Mouse (Mus musculus): ENCODE measurements around the gene Zfp553. TPM values are rescaled to one million over a fixed set of nuclear protein-coding genes. Genes with fewer than 3 reads are reported as not detected.

Zfp553 gene
- total RNA-seq, 2 experiments from 2014 or later: 17.8 to 18.1 TPM

DNA sequence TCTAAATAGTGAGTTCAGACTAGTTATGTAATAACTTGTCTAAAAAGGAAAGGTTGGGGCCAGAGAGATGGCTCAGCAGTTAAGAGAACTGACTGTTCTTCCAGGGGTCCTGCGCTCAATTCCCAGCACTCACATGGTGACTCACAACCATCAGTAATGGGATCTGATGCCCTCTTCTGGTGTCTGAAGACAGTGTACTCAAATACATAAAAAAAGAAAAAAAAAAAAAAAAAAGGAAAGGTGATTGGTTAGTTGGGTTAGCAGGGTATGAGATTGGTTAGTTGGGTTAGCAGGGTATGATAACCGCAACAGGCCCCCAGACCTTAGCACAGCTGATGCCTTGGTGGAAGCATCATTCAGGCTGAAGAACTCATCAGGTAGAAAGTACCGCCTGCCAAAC is 30.7 kb downstream of the Zfp553 start:
- no peak for DNase-seq (ENCODE audit: low spot score in 2 of 2)

DNA sequence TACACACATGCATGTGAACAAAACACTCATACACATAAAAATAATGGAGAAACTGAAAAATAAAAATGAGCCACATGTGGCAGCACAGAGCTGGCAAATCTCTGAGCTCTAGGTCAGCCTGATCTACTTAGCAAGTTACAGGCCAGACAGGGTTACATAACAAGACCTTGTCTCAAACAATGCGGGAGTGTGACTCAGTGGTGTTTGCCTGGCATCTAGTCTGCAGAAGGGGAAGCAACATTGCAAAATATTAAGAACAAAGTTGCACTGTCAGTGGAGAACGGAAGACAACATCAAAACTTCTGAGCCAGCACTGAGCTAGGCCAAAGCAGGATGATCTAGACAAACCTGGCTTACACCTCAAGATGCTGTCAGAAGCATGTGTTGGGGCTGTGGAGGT is 37.4 kb downstream of the Zfp553 start:
- DNase-seq (ENCODE audit: low spot score in 2 of 2): no peak

DNA sequence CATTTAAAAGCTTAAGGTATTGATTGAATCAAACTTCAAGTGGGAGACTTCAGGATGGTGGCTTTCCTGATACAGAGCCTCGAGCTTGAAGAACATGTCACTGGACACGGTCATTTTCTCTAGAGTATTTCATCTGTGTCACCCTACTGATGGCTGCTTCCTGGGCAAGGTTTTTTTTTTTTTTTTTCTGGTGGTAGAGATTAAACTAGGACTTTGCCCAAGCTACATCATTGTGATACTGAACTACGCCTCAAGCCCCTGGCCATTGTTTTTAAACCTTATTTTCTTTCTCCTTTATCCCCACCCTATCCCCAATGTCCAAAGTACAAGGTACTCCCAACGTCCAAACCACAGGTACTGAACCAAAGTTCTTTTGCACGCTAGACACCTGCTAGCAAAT is 37.8 kb downstream of the Zfp553 start:
- no peak for DNase-seq (ENCODE audit: low spot score in 2 of 2)

DNA sequence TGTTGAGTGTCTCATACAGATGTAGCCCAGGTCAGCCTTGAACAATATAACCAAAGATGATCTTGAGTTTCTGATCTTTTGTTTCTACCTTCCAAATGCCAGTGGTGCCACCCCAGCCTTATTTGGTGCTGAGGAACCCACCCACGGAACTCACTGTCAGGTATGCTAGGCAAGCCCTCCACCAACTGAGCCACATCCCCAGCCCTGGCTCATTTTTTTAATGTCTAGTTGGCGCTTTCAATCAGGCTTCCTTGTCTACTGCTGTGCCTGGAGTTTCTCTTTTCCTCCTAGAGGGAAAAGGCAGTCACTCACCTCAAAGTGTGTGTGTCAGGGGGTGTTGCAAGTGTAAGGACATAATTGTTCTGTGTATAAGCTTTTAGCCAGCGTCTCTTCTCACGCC is 38.2 kb downstream of the Zfp553 start:
- no peak for DNase-seq (ENCODE audit: low spot score in 2 of 2)

DNA sequence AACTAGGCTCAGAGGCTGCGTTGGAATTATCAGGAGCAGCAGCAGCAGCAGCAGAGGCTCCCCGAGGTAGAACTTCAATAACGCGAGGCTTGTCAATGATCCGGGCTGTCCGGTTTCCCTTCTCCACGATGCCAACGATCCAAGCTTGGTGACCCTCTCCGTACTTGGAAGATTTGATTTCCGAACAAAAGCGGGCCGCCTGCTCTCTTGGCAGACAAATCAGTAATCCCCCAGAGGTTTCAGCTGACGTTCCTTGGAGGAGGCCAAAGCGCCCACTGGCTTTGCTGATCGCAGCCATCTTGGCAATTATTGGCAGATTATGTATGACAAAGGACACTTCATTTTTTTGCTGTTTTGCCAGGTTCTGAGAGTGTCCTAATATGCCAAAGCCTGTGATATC is 39.7 kb downstream of the Zfp553 start:
- DNase-seq (ENCODE audit: low spot score in 2 of 2): no peak

DNA sequence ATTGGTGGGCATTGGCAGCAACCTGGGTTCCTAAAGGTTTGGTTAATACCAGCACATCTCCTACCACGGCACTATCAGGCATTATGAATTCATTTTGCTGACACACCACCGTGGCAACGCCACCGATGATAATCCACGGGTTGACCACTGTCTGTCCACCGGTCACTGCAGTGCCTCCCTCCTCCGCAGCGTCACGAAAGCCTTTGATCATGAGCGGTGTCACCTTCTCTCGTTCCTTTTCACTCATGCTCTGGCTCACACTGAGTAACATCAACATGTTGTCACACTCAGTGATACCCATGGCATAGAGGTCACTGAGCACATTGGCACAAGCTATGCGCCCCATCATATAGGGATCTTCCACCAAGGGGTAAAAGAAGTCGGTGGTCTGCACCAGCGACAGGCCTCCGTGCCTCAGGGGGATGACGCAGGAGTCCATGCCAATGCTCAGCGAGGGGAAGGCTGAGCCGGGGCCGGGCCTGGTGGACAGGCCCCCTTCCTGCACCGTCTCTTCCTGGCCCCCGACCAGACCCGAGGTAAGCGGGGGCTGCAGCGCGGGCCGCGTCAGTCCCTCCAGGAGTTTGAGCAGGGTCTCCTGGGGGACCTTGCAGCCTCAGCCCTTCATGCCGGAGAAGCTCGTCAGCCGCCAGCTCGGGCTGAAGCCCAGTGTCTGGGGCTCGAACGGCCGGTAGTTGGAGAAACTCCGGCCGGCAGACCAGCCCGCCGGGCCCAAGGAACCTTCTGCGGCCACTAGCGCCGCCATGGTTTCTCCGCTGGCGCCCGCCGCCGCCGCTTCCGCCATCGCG is 40.5 kb downstream of the Zfp553 start:
- DNase-seq (ENCODE audit: low spot score in 2 of 2): peak in 1 of 2 experiments; percentile 21

DNA sequence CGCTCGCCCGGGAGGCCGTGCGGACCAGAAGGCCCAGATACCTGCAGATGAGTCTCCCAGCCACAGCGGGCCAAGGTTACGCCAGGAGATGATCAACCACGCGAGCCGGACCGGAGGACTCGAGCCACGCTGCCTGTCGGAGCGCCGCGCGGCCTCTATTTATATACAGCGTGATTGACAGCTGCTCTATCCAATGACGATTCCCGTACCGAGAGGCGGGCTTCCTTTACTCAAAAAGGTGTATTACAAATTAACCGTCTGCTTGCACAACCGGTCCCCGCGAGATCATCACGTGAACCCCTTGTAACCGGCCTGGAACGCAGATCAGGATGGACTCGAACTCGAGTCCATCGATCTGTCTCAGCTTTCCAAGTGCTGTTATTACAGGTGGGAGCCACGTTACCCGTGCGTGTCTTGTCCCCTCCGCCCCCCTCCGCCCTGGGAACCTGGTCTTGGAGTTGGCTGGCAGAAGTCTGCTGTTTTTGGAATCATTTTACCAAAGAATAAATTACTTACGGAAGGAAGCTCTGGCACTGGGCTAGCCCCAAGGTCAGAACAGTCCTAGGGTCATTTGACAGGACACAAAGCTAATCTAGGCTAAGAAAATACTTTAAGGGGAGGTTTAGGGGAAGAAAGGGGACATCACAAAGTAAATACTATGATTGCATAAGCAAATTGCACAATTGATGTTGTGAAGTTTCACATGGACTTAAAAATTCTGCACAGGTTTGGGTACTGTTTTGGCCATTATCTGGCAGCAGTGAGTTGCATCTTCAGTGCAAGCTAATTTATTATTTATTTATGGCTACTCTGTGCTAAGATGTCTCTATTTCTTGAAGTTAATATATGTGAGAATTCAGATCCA is 41.3 kb downstream of the Zfp553 start, which contains the start of gene Sephs2:
Gene Sephs2, minus strand, starts transcription at position 131 of the 865 bp plus-strand sequence.
- peak; percentile 96 for DNase-seq (ENCODE audit: low spot score in 2 of 2)

DNA sequence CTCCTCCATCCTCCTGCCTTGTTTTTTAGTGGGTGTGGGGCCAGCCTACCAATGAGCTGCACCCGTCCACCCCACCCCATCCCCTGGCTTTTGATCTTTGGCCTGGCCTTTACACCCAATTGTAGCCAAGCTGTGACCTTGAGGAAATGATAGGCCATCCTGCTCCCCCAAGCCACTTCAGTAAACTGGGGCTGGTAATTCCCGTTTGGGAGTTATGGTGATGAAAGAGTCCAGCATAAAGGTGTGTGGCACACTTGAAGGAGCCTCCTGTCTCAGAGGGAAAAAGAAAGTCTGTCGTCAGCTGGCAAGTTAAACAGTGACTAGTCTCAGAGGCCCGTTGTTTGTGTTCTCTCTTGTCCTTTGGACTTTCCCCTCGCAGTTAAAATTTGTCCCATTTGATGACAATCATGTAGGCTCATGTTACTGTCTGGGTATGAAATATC is 43.7 kb downstream of the Zfp553 start:
- no peak for DNase-seq (ENCODE audit: low spot score in 2 of 2)

DNA sequence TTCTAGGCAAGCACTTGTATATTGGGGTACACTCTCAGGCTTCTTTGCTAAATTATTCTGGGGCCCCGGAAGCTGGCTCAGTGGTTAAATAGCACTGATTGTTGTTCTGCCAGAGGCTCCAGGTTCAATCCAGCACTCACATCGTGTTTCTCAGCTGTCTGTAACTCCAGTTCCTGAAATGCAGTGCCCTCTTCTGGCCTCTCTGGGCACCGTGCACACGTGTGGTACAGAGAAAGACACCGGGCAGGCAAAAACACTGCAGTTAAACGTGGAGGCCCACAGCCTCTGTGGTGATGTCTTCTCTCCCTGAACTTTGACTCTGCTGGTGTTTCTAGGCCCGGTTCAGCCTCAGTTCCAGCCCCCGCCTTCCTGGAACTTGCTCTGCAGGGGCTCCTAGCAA is 45.5 kb downstream of the Zfp553 start:
- no peak for DNase-seq (ENCODE audit: low spot score in 2 of 2)

DNA sequence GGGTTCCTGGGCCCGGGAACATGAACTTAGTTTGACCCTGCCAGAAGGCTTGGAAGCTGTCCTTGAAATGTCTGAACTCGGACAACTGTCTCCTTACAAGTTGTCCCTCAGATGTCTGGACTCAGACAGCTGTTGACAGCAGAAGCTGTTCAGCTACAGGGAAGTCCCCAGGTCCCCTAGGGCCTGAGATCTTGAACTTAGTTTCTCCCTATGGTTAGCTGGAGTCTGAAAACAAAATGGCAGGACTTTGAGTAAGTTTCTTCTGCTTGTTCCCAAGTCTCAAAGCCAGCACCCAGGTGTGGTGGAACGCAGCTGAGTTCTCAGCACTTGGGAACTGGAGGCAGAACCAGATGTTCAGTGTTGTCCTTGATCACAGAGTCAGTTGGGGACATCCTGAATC is 47.2 kb downstream of the Zfp553 start:
- no peak for DNase-seq (ENCODE audit: low spot score in 2 of 2)

DNA sequence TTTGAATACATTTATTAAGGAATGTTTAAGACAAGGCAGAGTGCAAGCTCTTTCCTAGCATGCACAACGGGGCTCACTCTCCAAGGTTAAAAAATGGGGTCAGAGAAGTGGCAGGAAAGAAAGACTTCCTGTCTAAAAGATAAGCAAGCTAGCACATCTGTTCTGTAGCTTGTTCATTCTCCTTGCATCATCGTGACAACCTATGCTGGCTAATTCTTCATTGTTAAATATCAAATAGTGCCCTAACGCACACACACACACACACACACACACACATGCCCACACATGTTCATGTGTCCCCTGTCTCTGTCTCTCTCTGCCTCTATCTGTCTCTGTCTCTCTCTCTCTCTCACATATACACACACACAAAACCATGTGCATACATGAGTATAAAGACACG is 48.3 kb downstream of the Zfp553 start:
- no peak for DNase-seq (ENCODE audit: low spot score in 2 of 2)

DNA sequence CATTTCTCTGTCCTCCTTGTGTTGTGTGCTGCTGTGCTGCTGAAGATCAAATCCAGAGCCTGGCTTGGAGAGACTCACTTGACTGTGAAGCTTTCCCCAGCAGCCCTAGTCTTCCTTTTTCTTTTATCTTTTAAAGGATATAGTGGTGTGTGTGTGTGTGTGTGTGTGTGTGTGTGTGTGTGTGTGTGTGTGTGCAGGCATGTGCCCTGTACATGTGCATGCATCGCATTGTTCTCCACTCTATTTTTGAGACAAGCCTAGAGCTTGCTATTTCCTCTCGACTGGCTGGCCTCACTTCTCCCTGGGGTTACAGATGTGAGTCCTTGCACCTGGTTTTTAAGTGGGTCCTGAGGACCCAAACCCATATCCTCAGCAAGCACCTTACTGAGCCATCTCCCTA is 49.3 kb downstream of the Zfp553 start:
- no peak for DNase-seq (ENCODE audit: low spot score in 2 of 2)

DNA sequence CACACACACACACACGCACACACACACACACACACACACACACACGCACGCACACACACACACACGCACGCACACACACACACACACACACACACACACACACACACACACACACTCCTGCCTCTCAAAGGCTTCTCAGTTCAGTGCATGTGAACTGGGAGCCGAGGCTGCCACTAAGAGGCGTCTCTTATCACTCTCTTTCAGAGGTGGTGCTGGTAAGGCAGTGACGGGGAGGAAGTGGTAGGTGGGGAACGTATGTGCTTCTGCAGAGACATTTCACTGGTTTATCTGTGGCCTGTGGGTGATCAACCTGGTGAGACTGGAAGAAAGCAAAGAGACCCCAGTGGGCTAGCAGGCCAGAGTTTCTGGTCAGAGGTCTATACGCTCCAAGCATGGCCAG is 52.3 kb downstream of the Zfp553 start:
- DNase-seq (ENCODE audit: low spot score in 2 of 2): no peak

Other genes starting within 250 kb of the Zfp553 start
- gene Mvp, start 218.4 kb upstream of the Zfp553 start, total RNA-seq (2021): 1 to 10 TPM; 5.8 to 6.3 TPM
- 1 to 10 TPM in 1 of 2 experiments, not detected in 1; 2.0 TPM for gene Pagr1b, start 216.6 kb upstream of the Zfp553 start, total RNA-seq (2021)
- 10 to 100 TPM; 21.2 to 27.3 TPM for gene Pagr1a, start 215.7 kb upstream of the Zfp553 start, total RNA-seq (2021)
- 10 to 100 TPM; 34.0 to 35.5 TPM for gene Gm42742, start 212.0 kb upstream of the Zfp553 start, total RNA-seq (2021)
- 100 to 1,000 TPM; 184 to 201 TPM for gene Prrt2, start 211.8 kb upstream of the Zfp553 start, total RNA-seq (2021)
- 100 to 1,000 TPM; 270 to 285 TPM for gene Maz, start 206.0 kb upstream of the Zfp553 start, total RNA-seq (2021)
- gene Kif22, start 190.6 kb upstream of the Zfp553 start, total RNA-seq (2021): 10 to 100 TPM; 11.1 to 15.3 TPM
- not detected for gene Zg16, start 145.7 kb upstream of the Zfp553 start, total RNA-seq (2021)
- 1 to 10 TPM; 1.1 to 2.7 TPM for gene AI467606, start 141.7 kb upstream of the Zfp553 start, total RNA-seq (2021)
- under 1 TPM; 0.19 to 0.76 TPM for gene Qprt, start 110.8 kb upstream of the Zfp553 start, total RNA-seq (2021)
- under 1 TPM; 0.65 to 0.95 TPM for gene Spn, start 95.2 kb upstream of the Zfp553 start, total RNA-seq (2021)
- gene Cd2bp2, start 37.0 kb upstream of the Zfp553 start, total RNA-seq (2021): 10 to 100 TPM; 75.1 to 77.0 TPM
- gene Tbc1d10b, start 24.6 kb upstream of the Zfp553 start, total RNA-seq (2021): 10 to 100 TPM; 93.6 to 97.3 TPM
- 1 to 10 TPM; 1.0 to 1.5 TPM for gene Mylpf, start 24.2 kb upstream of the Zfp553 start, total RNA-seq (2021)
- gene Sept1, start 69 bp downstream of the Zfp553 start, total RNA-seq (2021): 1 to 10 TPM; 6.9 to 8.6 TPM
- 10 to 100 TPM; 55.5 to 57.2 TPM for gene Zfp771, start 11.2 kb downstream of the Zfp553 start, total RNA-seq (2021)
- 10 to 100 TPM; 27.9 to 31.1 TPM for gene Dctpp1, start 27.6 kb downstream of the Zfp553 start, total RNA-seq (2021)
- 10 to 100 TPM; 47.4 to 50.6 TPM for gene Sephs2, start 41.0 kb downstream of the Zfp553 start, total RNA-seq (2021)
- gene Itgal, start 63.2 kb downstream of the Zfp553 start, total RNA-seq (2021): under 1 TPM; 0.32 to 0.57 TPM
- 10 to 100 TPM; 12.4 to 12.8 TPM for gene Zfp768, start 112.5 kb downstream of the Zfp553 start, total RNA-seq (2021)
- gene Zfp747, start 143.0 kb downstream of the Zfp553 start, total RNA-seq (2021): 1 to 10 TPM; 5.3 to 6.0 TPM
- gene 9130019O22Rik, start 154.1 kb downstream of the Zfp553 start, total RNA-seq (2021): 1 to 10 TPM; 2.7 to 3.2 TPM
- gene E430018J23Rik, start 160.6 kb downstream of the Zfp553 start, total RNA-seq (2021): 1 to 10 TPM; 6.1 to 7.4 TPM
- gene Zfp764, start 173.8 kb downstream of the Zfp553 start, total RNA-seq (2021): 1 to 10 TPM; 3.4 to 4.2 TPM
- 10 to 100 TPM; 10.6 to 10.7 TPM for gene Zfp688, start 189.0 kb downstream of the Zfp553 start, total RNA-seq (2021)
- 1 to 10 TPM; 7.3 to 8.1 TPM for gene Zfp689, start 216.1 kb downstream of the Zfp553 start, total RNA-seq (2021)
- 10 to 100 TPM; 29.4 to 31.3 TPM for gene Prr14, start 226.6 kb downstream of the Zfp553 start, total RNA-seq (2021)
- gene Fbrs, start 246.1 kb downstream of the Zfp553 start, total RNA-seq (2021): 10 to 100 TPM; 62.9 to 66.8 TPM